Mouse (Mus musculus) kidney, postnatal 36 days (tissue): Measurements from ENCODE around the gene Pam.

Experiments used
- DNase-seq, 2 experiments: peaks; one replicate each; pipeline ENCODE4 v3.0.0; 2021 to 2022; ENCODE audit warnings: mixed read lengths in 2 of 2

The Pam gene

GRCm38 (mm10) chr1:97903912-97904460 is 191.5 kb downstream of the Pam start:
- peak in 1 of 2 experiments; percentile 18 for DNase-seq

- no peak for DNase-seq
Observed at GRCm38 (mm10) chr1:97902830-97903229, 192.6 kb downstream of the Pam start.

- no peak for DNase-seq
Observed at GRCm38 (mm10) chr1:97900559-97901153, 194.8 kb downstream of the Pam start.

- no peak for DNase-seq
Observed at GRCm38 (mm10) chr1:97887511-97887910, 207.9 kb downstream of the Pam start.

- no peak for DNase-seq
Observed at GRCm38 (mm10) chr1:97883498-97883897, 211.9 kb downstream of the Pam start.

GRCm38 (mm10) chr1:97877037-97877436 is 218.4 kb downstream of the Pam start:
- DNase-seq = no peak

- no peak for DNase-seq
Observed at GRCm38 (mm10) chr1:97873490-97874054, 221.9 kb downstream of the Pam start.

GRCm38 (mm10) chr1:97872493-97872892 is 223.0 kb downstream of the Pam start:
- DNase-seq = peak; percentile 15 to 19

- DNase-seq = no peak
Observed at GRCm38 (mm10) chr1:97872072-97872471, 223.4 kb downstream of the Pam start.

GRCm38 (mm10) chr1:97864135-97864534 is 231.3 kb downstream of the Pam start:
- no peak for DNase-seq

GRCm38 (mm10) chr1:97863140-97863539 is 232.3 kb downstream of the Pam start:
- no peak for DNase-seq

GRCm38 (mm10) chr1:97862734-97863133 is 232.7 kb downstream of the Pam start:
- no peak for DNase-seq

- DNase-seq = no peak
Observed at GRCm38 (mm10) chr1:97854256-97854655, 241.2 kb downstream of the Pam start.

- no peak for DNase-seq
Observed at GRCm38 (mm10) chr1:97851601-97852175, 243.8 kb downstream of the Pam start.

GRCm38 (mm10) chr1:97848601-97849241 is 246.7 kb downstream of the Pam start:
- DNase-seq = no peak

GRCm38 (mm10) chr1:97843220-97843992 is 252.0 kb downstream of the Pam start:
- DNase-seq = no peak

GRCm38 (mm10) chr1:97834354-97834822 is 261.1 kb downstream of the Pam start:
- DNase-seq = no peak

- peak; percentile 13 to 42 for DNase-seq
Observed at GRCm38 (mm10) chr1:97833466-97834353, 261.7 kb downstream of the Pam start.

GRCm38 (mm10) chr1:97828087-97828486 is 267.4 kb downstream of the Pam start:
- DNase-seq = no peak

- DNase-seq = no peak
Observed at GRCm38 (mm10) chr1:97827566-97827965, 267.9 kb downstream of the Pam start.

GRCm38 (mm10) chr1:97822904-97823303 is 272.5 kb downstream of the Pam start:
- no peak for DNase-seq

- no peak for DNase-seq
Observed at GRCm38 (mm10) chr1:97822203-97822602, 273.2 kb downstream of the Pam start.
